Mouse (Mus musculus): ENCODE data around the gene Nr4a1. TPM values are rescaled to one million over a fixed set of nuclear protein-coding genes. Genes with fewer than 3 reads are reported as not detected.

Nr4a1 gene
- total and polyA plus RNA-seq, 3 experiments: 0.60 to 1.6 (median 0.89) TPM

DNA sequence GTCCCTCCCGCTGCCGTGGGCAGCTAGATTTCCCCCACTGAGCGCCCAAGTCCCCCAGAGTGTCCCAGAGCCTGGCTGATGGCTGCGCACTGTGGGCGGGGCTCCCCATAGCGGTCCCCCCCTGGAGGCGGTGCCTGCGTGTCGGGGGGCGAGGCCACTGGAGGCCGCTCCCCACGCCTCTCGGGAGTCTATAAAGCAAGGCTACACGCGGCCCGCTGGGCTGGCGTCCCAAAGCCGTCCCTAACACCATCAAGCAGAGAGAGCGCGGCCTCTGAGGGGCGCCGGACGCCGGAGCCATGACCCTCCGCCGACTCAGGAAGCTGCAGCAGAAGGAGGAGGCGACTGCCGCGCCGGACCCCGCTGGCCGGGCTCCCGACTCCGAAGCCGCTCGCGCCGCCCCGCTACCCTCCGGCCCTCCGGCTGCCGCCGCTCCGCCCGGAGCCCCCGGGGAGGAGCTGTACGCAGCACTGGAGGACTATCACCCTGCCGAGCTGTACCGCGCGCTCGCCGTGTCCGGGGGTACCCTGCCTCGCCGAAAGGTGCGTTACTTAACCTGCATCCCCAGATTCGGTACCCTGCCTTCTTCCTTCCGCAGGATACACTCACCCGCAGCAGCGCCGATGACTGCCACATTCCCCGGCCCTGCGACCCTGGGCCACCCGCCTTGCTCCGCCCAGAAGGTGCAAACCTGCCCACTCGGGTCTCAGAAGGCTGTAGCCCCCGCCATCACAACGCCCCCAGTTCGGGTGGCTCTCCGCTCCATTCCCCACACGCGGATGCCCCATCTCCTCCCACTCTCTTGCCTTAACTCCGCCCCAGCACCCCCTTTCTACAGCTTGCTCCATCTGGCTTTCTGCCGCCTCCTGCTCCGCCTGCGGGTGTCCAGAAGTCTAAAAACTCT, 29.8 kb upstream of the Nr4a1 start, which contains the start of gene Grasp (continued):
- no peak for TF ChIP-seq BHLHE40 (IDR thresholded peaks at IDR 0.05; ENCODE audit: low read depth, low read length)
- no peak for TF ChIP-seq ZNF384 (IDR thresholded peaks at IDR 0.05; ENCODE audit: low read depth, low read length)
- TF ChIP-seq NRF1 (IDR thresholded peaks at IDR 0.05; ENCODE audit: low read depth, low read length): no peak; the same call in 1 of the 2 replicates
- TF ChIP-seq ELF1 (IDR thresholded peaks at IDR 0.05; ENCODE audit: low read depth, low read length): no peak
- peak in 1 of 2 experiments; percentile 22; a peak in 1 of 4 replicates for TF ChIP-seq CTCF (conservative IDR thresholded peaks at IDR 0.05 in 1 of 2, IDR thresholded peaks at IDR 0.05 in 1 of 2; ENCODE audit: low read depth in 2 of 2, low read length in 2 of 2)
- TF ChIP-seq JUN (IDR thresholded peaks at IDR 0.05; ENCODE audit: insufficient read depth, low read depth, low read length): no peak
- no peak for TF ChIP-seq PAX5 (IDR thresholded peaks at IDR 0.05; ENCODE audit: low read length)
- TF ChIP-seq POLR2A (IDR thresholded peaks at IDR 0.05; ENCODE audit: low read depth, low read length): peak; percentile 94
- no peak for TF ChIP-seq KAT2A (IDR thresholded peaks at IDR 0.05; ENCODE audit: insufficient replicate concordance, low read length)
- TF ChIP-seq ZC3H11A (IDR thresholded peaks at IDR 0.05; ENCODE audit: low read depth, low read length): no peak
- TF ChIP-seq UBTF (IDR thresholded peaks at IDR 0.05; ENCODE audit: low read depth, low read length): peak; percentile 78; the same call in 1 of the 2 replicates
- no peak for TF ChIP-seq CHD1 (IDR thresholded peaks at IDR 0.05; ENCODE audit: low read depth, low read length)

DNA sequence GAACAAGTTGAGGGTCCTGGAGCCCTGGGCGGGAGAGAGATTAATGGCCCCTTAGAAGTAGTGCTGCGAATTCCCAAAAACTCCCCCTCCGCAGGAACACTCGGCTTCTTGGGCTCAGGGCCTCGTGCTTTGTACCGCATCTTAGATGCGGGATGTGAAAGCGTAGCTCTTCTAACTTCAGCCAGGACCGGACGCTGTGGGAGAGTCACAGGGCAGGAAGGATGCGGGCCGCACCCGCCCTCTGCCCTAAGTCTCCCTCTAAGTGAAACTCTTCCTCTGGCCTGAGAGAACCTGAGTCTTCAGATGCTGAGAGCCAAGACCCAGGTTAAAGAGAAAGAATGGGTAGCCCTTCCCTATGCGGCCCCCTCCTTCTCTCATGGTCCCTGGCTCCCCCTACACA, 29.1 kb upstream of the Nr4a1 start:
- Histone ChIP-seq H3K79me2 (replicated peaks; ENCODE audit: control insufficient read depth, extremely low read depth, insufficient read depth, poor library complexity, severe bottlenecking) (no peaks in the 10 kb centered on the region), H3K4me1 (ENCODE audit: control insufficient read depth in 1 of 2, insufficient read depth in 2 of 2) (peaks cover 8 to 62% of the 10 kb centered on the region in 2 experiments), H3K4me3 (replicated peaks in 1 of 3; ENCODE audit: low read depth in 2 of 3, low read length in 2 of 3, poor library complexity in 1 of 3) (peak overlapping the region in 2 of 3 experiments; percentile 60 to 73), H3K27ac (ENCODE audit: insufficient read depth, low read depth) (no peak overlapping the region), H3K27me3 (replicated peaks) (peaks cover 56% of the 10 kb centered on the region), H3K9ac (ENCODE audit: insufficient read depth, low read depth) (peak overlapping the region; percentile 47; the same call in 1 of the 2 replicates), H3K4me2 (ENCODE audit: insufficient read depth, low read depth, poor library complexity, severe bottlenecking) (peak overlapping the region; percentile 79), H3K9me3 (replicated peaks; ENCODE audit: low read length) (no peaks in the 10 kb centered on the region), H3K36me3 (replicated peaks in 1 of 2; ENCODE audit: control insufficient read depth in 1 of 2, insufficient read depth in 1 of 2, low read length in 1 of 2) (peaks cover 0 to 15% of the 10 kb centered on the region in 2 experiments)
- TF ChIP-seq USF1 (IDR thresholded peaks at IDR 0.05; ENCODE audit: low read depth, low read length) (no peak), SMC3 (IDR thresholded peaks at IDR 0.05; ENCODE audit: low read depth, low read length) (no peak), GABPA (IDR thresholded peaks at IDR 0.05; ENCODE audit: insufficient replicate concordance, low read depth, low read length) (no peak), USF2 (conservative IDR thresholded peaks at IDR 0.05; ENCODE audit: low read depth, low read length) (no peak), MYC (IDR thresholded peaks at IDR 0.05; ENCODE audit: low read depth, low read length) (no peak), ELF1 (IDR thresholded peaks at IDR 0.05; ENCODE audit: low read depth, low read length) (no peak), PAX5 (IDR thresholded peaks at IDR 0.05; ENCODE audit: low read length) (no peak), ZNF384 (IDR thresholded peaks at IDR 0.05; ENCODE audit: low read depth, low read length) (no peak), MAX (IDR thresholded peaks at IDR 0.05; ENCODE audit: low read length) (no peak), MXI1 (IDR thresholded peaks at IDR 0.05; ENCODE audit: low read depth, low read length) (no peak), MAZ (IDR thresholded peaks at IDR 0.05; ENCODE audit: low read depth, low read length) (no peak), ZMIZ1 (IDR thresholded peaks at IDR 0.05; ENCODE audit: low read depth, low read length) (no peak), E2F4 (IDR thresholded peaks at IDR 0.05; ENCODE audit: insufficient replicate concordance, low read depth, low read length) (no peak)
- dilution Hi-C loops (cut with MboI; ENCODE audit: extremely low pct_ligation_motif_present, extremely low pct_unique_long_range_greater_than_20kb, low sequenced_read_pairs): no loop called here
- in situ Hi-C loops (cut with MboI; ENCODE audit: low pct_ligation_motif_present, low pct_unique_long_range_greater_than_20kb, low sequenced_read_pairs): no loop called here
- DNase-seq (ENCODE audit: extremely low read depth): no peak

Measured in CH12.LX (cell line).